Mouse (Mus musculus) midbrain, embryonic 16.5 days (tissue): ENCODE results near the gene Fgfr2. TPM values are rescaled to one million over a fixed set of nuclear protein-coding genes. Genes with fewer than 3 reads are reported as not detected.

Source experiments
- ATAC-seq: fragments of 200-750 bp; cut with Nextera tagmentation; 2 replicates; pipeline ENCODE4 v1.8.0; 2017; ENCODE audit warnings: moderate TSS enrichment
- H3K27ac ChIP-seq: fragments of 300-500 bp; sonication (generic); 2 replicates; pipeline ENCODE4 v1.5.1; 2014; ENCODE audit warnings: mild to moderate bottlenecking, low read length, mixed read lengths
- H3K27me3 ChIP-seq: fragments of 300-500 bp; sonication (generic); 2 replicates; pipeline ENCODE4 v1.6.1; 2014; ENCODE audit warnings: low read depth, low read length, mixed read lengths; ENCODE audit not compliant: control insufficient read depth, insufficient read depth
- H3K36me3 ChIP-seq: fragments of 300-500 bp; sonication (generic); 2 replicates; pipeline ENCODE4 v1.6.1; 2014; ENCODE audit warnings: mild to moderate bottlenecking, low read length, moderate library complexity, mixed read lengths; ENCODE audit not compliant: control insufficient read depth, insufficient read depth
- H3K4me1 ChIP-seq: fragments of 300-500 bp; sonication (generic); 2 replicates; pipeline ENCODE4 v1.6.1; 2014; ENCODE audit warnings: mild to moderate bottlenecking, low read length, mixed read lengths; ENCODE audit not compliant: control insufficient read depth, insufficient read depth
- H3K4me2 ChIP-seq: fragments of 300-500 bp; sonication (generic); 2 replicates; pipeline ENCODE4 v1.6.1; 2014; ENCODE audit warnings: mild to moderate bottlenecking, low read length, mixed read lengths
- H3K4me3 ChIP-seq: fragments of 300-500 bp; sonication (generic); 2 replicates; pipeline ENCODE4 v1.5.1; 2014; ENCODE audit warnings: low read depth, mild to moderate bottlenecking, low read length, moderate library complexity, mixed read lengths
- H3K9ac ChIP-seq: fragments of 300-500 bp; sonication (generic); 2 replicates; pipeline ENCODE4 v1.6.1; 2014; ENCODE audit warnings: low read depth, low read length, mixed read lengths
- H3K9me3 ChIP-seq: fragments of 300-500 bp; sonication (generic); replicated peaks from 2 replicates; pipeline ENCODE4 v1.6.1; 2014; ENCODE audit warnings: mild to moderate bottlenecking, low read length, mixed read lengths; ENCODE audit not compliant: control insufficient read depth, poor library complexity, severe bottlenecking
- WGBS: fragments of 180-500 bp; shearing (Covaris S2); extraction: QIAGEN DNeasy Blood & Tissue Kit; methylation state at CpG from one replicate; pipeline ENCODE4 v1.1.7; 2014; 5-methylcytosine and 5-hydroxymethylcytosine counted together
- polyA plus RNA-seq: library from polyadenylated mRNA; unstranded; fragments of >200 nt; fragmentation: Nextera tagmentation; extraction: Ambion mirVana; gene quantifications from 2 replicates; pipeline ENCODE4 v1.2.1, GENCODE M21; 2015

The Fgfr2 gene
- polyA plus RNA-seq, 1 experiment from 2014 or later = 23.8 TPM

GRCm38 (mm10) chr7:131644051-131644450 lies 1479.1 kb downstream of the Fgfr2 start:
- Histone ChIP-seq H3K4me1 (peaks cover 18% of the 10 kb centered on the region), H3K27me3 (peaks cover 33% of the 10 kb centered on the region), H3K27ac (no peak overlapping the region), H3K4me3 (peak overlapping the region; percentile 11), H3K9me3 (no peaks in the 10 kb centered on the region), H3K36me3 (no peaks in the 10 kb centered on the region), H3K9ac (no peak overlapping the region), H3K4me2 (peak overlapping the region; percentile 49)
- ATAC-seq = no peak
- WGBS = 1% methylated on average over 16 of the region's 16 CpGs

GRCm38 (mm10) chr7:131643341-131643840 lies 1479.8 kb downstream of the Fgfr2 start:
- Histone ChIP-seq H3K9ac (no peak overlapping the region), H3K9me3 (no peaks in the 10 kb centered on the region), H3K27me3 (peaks cover 33% of the 10 kb centered on the region), H3K27ac (no peak overlapping the region), H3K4me3 (no peak overlapping the region), H3K36me3 (no peaks in the 10 kb centered on the region), H3K4me1 (peaks cover 18% of the 10 kb centered on the region), H3K4me2 (peak overlapping the region; percentile 49; the same call in 1 of the 2 replicates)
- 19% methylated on average over 13 of the region's 13 CpGs for WGBS
- ATAC-seq = no peak

GRCm38 (mm10) chr7:131629562-131629961 lies 1493.6 kb downstream of the Fgfr2 start:
- Histone ChIP-seq H3K4me1 (no peaks in the 10 kb centered on the region), H3K4me2 (no peak overlapping the region), H3K9ac (no peak overlapping the region), H3K27ac (no peak overlapping the region), H3K9me3 (no peaks in the 10 kb centered on the region; the same call in 1 of the 2 replicates), H3K36me3 (no peaks in the 10 kb centered on the region), H3K4me3 (no peak overlapping the region), H3K27me3 (no peaks in the 10 kb centered on the region)
- no peak for ATAC-seq
- WGBS = 64% methylated on average over 8 of the region's 8 CpGs

- ATAC-seq = no peak
- 80% methylated on average over 13 of the region's 13 CpGs for WGBS
- no peak overlapping the region for H3K27ac ChIP-seq
Measured at GRCm38 (mm10) chr7:131628846-131629391, 1494.2 kb downstream of the Fgfr2 start.

GRCm38 (mm10) chr7:131628356-131628755 lies 1494.8 kb downstream of the Fgfr2 start:
- no peak for ATAC-seq
- Histone ChIP-seq H3K4me2 (no peak overlapping the region), H3K27me3 (no peaks in the 10 kb centered on the region), H3K27ac (no peak overlapping the region), H3K9me3 (no peaks in the 10 kb centered on the region; the same call in 1 of the 2 replicates), H3K36me3 (no peaks in the 10 kb centered on the region), H3K4me1 (no peaks in the 10 kb centered on the region), H3K4me3 (no peak overlapping the region), H3K9ac (no peak overlapping the region)
- 88% methylated on average over 17 of the region's 17 CpGs for WGBS

More at GRCm38 (mm10) chr7:131628846-131629391, 1494.2 kb downstream of the Fgfr2 start:
- Histone ChIP-seq H3K36me3 (no peaks in the 10 kb centered on the region), H3K9ac (no peak overlapping the region), H3K4me3 (no peak overlapping the region), H3K4me2 (no peak overlapping the region), H3K27me3 (no peaks in the 10 kb centered on the region), H3K9me3 (no peaks in the 10 kb centered on the region; the same call in 1 of the 2 replicates), H3K4me1 (no peaks in the 10 kb centered on the region)

GRCm38 (mm10) chr7:131609677-131610076 lies 1513.5 kb downstream of the Fgfr2 start:
- 51% methylated on average over 7 of the region's 7 CpGs for WGBS
- H3K9ac ChIP-seq = no peak overlapping the region
- H3K4me2 ChIP-seq = no peak overlapping the region
- H3K27me3 ChIP-seq = no peaks in the 10 kb centered on the region
- H3K36me3 ChIP-seq = no peaks in the 10 kb centered on the region
- ATAC-seq = no peak
- H3K4me3 ChIP-seq = no peak overlapping the region
- no peak overlapping the region for H3K27ac ChIP-seq
- no peaks in the 10 kb centered on the region for H3K4me1 ChIP-seq
- H3K9me3 ChIP-seq = no peaks in the 10 kb centered on the region

- H3K4me2 ChIP-seq = no peak overlapping the region
- no peaks in the 10 kb centered on the region for H3K36me3 ChIP-seq
- WGBS = 86% methylated on average over 6 of the region's 6 CpGs
- H3K27ac ChIP-seq = no peak overlapping the region
- H3K4me3 ChIP-seq = no peak overlapping the region
- no peaks in the 10 kb centered on the region for H3K27me3 ChIP-seq
- no peak for ATAC-seq
- peaks cover 3% of the 10 kb centered on the region; the same call in 1 of the 2 replicates for H3K4me1 ChIP-seq
- no peaks in the 10 kb centered on the region for H3K9me3 ChIP-seq
- no peak overlapping the region for H3K9ac ChIP-seq
Measured at GRCm38 (mm10) chr7:131608049-131608448, 1515.1 kb downstream of the Fgfr2 start.

- 71% methylated on average over 4 of the region's 4 CpGs for WGBS
- Histone ChIP-seq H3K4me3 (no peak overlapping the region), H3K9me3 (no peaks in the 10 kb centered on the region), H3K4me2 (no peak overlapping the region), H3K36me3 (no peaks in the 10 kb centered on the region), H3K27ac (no peak overlapping the region), H3K4me1 (peaks cover 8% of the 10 kb centered on the region), H3K27me3 (no peaks in the 10 kb centered on the region), H3K9ac (no peak overlapping the region)
- ATAC-seq = no peak
Measured at GRCm38 (mm10) chr7:131605481-131605880, 1517.7 kb downstream of the Fgfr2 start.

- H3K9me3 ChIP-seq = no peaks in the 10 kb centered on the region
- H3K9ac ChIP-seq = no peak overlapping the region
- WGBS = 92% methylated on average over 10 of the region's 10 CpGs
- peaks cover 2% of the 10 kb centered on the region for H3K27me3 ChIP-seq
- H3K36me3 ChIP-seq = no peaks in the 10 kb centered on the region
- ATAC-seq = no peak
- H3K4me1 ChIP-seq = peaks cover 8% of the 10 kb centered on the region
- H3K4me2 ChIP-seq = no peak overlapping the region
- no peak overlapping the region for H3K4me3 ChIP-seq
- no peak overlapping the region for H3K27ac ChIP-seq
Measured at GRCm38 (mm10) chr7:131604946-131605345, 1518.2 kb downstream of the Fgfr2 start.
